Mouse (Mus musculus) forebrain, embryonic 12.5 days (tissue): Measurements from ENCODE around the gene Dapk1. TPM values are rescaled to one million over a fixed set of nuclear protein-coding genes. Genes with fewer than 3 reads are reported as not detected.
A peak's percentile ranks its signal among the peaks of the same experiment; 100 is the strongest.
"Not testable (repeated sequence)": the region's sequence is repeated elsewhere in the genome, so short reads cannot be mapped to it uniquely, and the experiment has no call there.

Experiments
- ATAC-seq: fragments of 200-750 bp; cut with Nextera tagmentation; 2 replicates; pipeline ENCODE4 v1.8.0; 2017; ENCODE audit warnings: moderate TSS enrichment; ENCODE audit not compliant: low FRiP score
- H3K27ac ChIP-seq: fragments of 300-500 bp; sonication (generic); 2 replicates; pipeline ENCODE4 v1.5.1; 2016; ENCODE audit warnings: mild to moderate bottlenecking
- H3K27me3 ChIP-seq: fragments of 300-500 bp; sonication (generic); 2 replicates; pipeline ENCODE4 v1.6.1; 2016; ENCODE audit warnings: mild to moderate bottlenecking
- H3K36me3 ChIP-seq: fragments of 300-500 bp; sonication (generic); replicated peaks from 2 replicates; pipeline ENCODE4 v1.6.1; 2016; ENCODE audit warnings: mild to moderate bottlenecking
- H3K4me1 ChIP-seq: fragments of 300-500 bp; sonication (generic); 2 replicates; pipeline ENCODE4 v1.6.1; 2016
- H3K4me2 ChIP-seq: fragments of 300-500 bp; sonication (generic); 2 replicates; pipeline ENCODE4 v1.6.1; 2016; ENCODE audit warnings: mild to moderate bottlenecking, moderate library complexity
- H3K4me3 ChIP-seq: fragments of 300-500 bp; sonication (generic); replicated peaks from 2 replicates; pipeline ENCODE4 v1.5.1; 2016; ENCODE audit warnings: mild to moderate bottlenecking
- H3K9ac ChIP-seq: fragments of 300-500 bp; sonication (generic); 2 replicates; pipeline ENCODE4 v1.6.1; 2016; ENCODE audit warnings: mild to moderate bottlenecking
- H3K9me3 ChIP-seq: fragments of 300-500 bp; sonication (generic); 2 replicates; pipeline ENCODE4 v1.6.1; 2016
- WGBS: fragments of 180-500 bp; shearing (Covaris S2); methylation state at CpG from one replicate; pipeline ENCODE4 v1.1.7; 2016; 5-methylcytosine and 5-hydroxymethylcytosine counted together
- polyA plus RNA-seq: library from polyadenylated mRNA; unstranded; fragments of >200 nt; fragmentation: Nextera tagmentation; extraction: Ambion mirVana; gene quantifications from 2 replicates; pipeline ENCODE4 v1.2.1, GENCODE M21; 2016

The Dapk1 gene
- polyA plus RNA-seq, 1 experiment from 2014 or later, result 39.8 TPM

DNA sequence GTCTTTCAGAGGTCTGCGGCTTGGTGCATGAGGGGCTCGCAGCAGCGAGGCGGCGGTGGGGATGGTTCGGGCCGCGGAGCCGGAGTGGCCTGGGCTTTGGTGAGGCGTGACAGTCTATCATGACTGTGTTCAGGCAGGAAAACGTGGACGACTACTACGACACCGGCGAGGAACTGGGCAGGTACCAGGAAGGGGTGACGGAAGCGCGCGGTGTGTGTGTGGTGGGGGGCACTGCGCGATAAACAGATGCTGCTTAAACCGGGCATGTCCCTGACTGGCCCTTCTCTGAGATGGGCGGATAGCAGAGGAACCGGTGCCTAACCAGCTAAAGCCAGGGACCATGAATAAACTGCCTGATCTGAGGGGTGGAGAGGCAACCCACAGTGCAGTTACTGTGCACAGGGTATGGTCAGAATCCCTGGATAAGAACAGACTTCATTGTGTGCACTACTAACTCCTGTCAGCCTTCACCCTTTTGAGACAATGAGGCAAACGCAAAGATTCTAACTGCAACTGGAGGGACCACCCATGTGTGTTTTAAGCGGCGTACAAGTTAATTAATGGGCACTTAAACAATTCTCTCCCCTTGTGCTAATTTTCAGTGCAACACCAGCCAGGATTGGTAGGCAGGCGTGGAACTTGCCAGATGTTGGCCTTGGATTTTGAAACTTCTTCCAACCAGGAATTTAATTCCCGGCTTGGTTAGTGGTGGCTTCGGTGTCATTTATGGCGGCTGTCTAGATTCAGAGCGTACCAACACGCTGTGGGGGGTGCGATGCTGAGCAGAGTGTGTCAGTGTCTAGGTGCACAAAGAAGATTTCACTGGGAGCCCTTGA, 887 bp downstream of the Dapk1 start:
- H3K9me3 ChIP-seq, result no peaks in the 10 kb centered on the region
- H3K36me3 ChIP-seq, result peaks cover 19% of the 10 kb centered on the region
- no peaks in the 10 kb centered on the region for H3K27me3 ChIP-seq
- ATAC-seq, result peak; percentile 69
- peak overlapping the region; percentile 86 for H3K9ac ChIP-seq
- peak overlapping the region; percentile 62 for H3K4me2 ChIP-seq
- peak overlapping the region; percentile 93 for H3K27ac ChIP-seq
- WGBS, result 5% methylated on average over 34 of the region's 34 CpGs
- peaks cover 18% of the 10 kb centered on the region for H3K4me1 ChIP-seq
- peak overlapping the region; percentile 83 for H3K4me3 ChIP-seq

GRCm38 (mm10) chr13:60603252-60603562, 1.5 kb downstream of the Dapk1 start:
- H3K9me3 ChIP-seq, result no peaks in the 10 kb centered on the region
- WGBS, result 56% methylated on average over 5 of the region's 5 CpGs
- no peak for ATAC-seq
- peaks cover 18% of the 10 kb centered on the region for H3K4me1 ChIP-seq
- H3K4me2 ChIP-seq, result peak overlapping the region; percentile 62
- H3K36me3 ChIP-seq, result peaks cover 19% of the 10 kb centered on the region
- H3K4me3 ChIP-seq, result peak overlapping the region; percentile 83
- peak overlapping the region; percentile 93; the same call in 1 of the 2 replicates for H3K27ac ChIP-seq
- H3K9ac ChIP-seq, result peak overlapping the region; percentile 86
- no peaks in the 10 kb centered on the region for H3K27me3 ChIP-seq

GRCm38 (mm10) chr13:60607411-60607810, 5.7 kb downstream of the Dapk1 start:
- Histone ChIP-seq H3K27me3 (no peaks in the 10 kb centered on the region), H3K27ac (no peak overlapping the region), H3K4me1 (peaks cover 37% of the 10 kb centered on the region), H3K36me3 (peaks cover 28% of the 10 kb centered on the region), H3K9me3 (no peaks in the 10 kb centered on the region), H3K4me3 (no peak overlapping the region), H3K9ac (no peak overlapping the region), H3K4me2 (no peak overlapping the region)
- WGBS, result 92% methylated on average over 8 of the region's 8 CpGs
- no peak for ATAC-seq

GRCm38 (mm10) chr13:60608411-60609046, 6.8 kb downstream of the Dapk1 start:
- Histone ChIP-seq H3K4me2 (no peak overlapping the region), H3K9ac (no peak overlapping the region), H3K4me3 (no peak overlapping the region), H3K4me1 (peaks cover 32% of the 10 kb centered on the region), H3K27ac (no peak overlapping the region), H3K9me3 (no peaks in the 10 kb centered on the region), H3K27me3 (no peaks in the 10 kb centered on the region), H3K36me3 (peaks cover 28% of the 10 kb centered on the region)
- WGBS, result 82% methylated on average over 8 of the region's 8 CpGs
- no peak for ATAC-seq

- Histone ChIP-seq H3K36me3 (peaks cover 27% of the 10 kb centered on the region), H3K4me3 (no peak overlapping the region), H3K4me2 (no peak overlapping the region), H3K9me3 (no peaks in the 10 kb centered on the region), H3K9ac (no peak overlapping the region), H3K27me3 (no peaks in the 10 kb centered on the region), H3K4me1 (peaks cover 27% of the 10 kb centered on the region), H3K27ac (no peak overlapping the region)
- WGBS, result 71% methylated on average over 4 of the region's 4 CpGs
- ATAC-seq, result no peak
These were observed 7.5 kb downstream of the Dapk1 start for GRCm38 (mm10) chr13:60609234-60609633.

- ATAC-seq, result peak; percentile 36; the same call in 1 of the 2 replicates
- Histone ChIP-seq H3K4me2 (no peak overlapping the region), H3K36me3 (peaks cover 15% of the 10 kb centered on the region; the same call in 1 of the 2 replicates), H3K27ac (no peak overlapping the region), H3K4me1 (peaks cover 32% of the 10 kb centered on the region), H3K27me3 (no peaks in the 10 kb centered on the region), H3K9me3 (no peaks in the 10 kb centered on the region), H3K4me3 (no peak overlapping the region), H3K9ac (no peak overlapping the region)
- WGBS, result 60% methylated on average over 6 of the region's 6 CpGs
These were observed 8.8 kb downstream of the Dapk1 start for GRCm38 (mm10) chr13:60610558-60610957.

DNA sequence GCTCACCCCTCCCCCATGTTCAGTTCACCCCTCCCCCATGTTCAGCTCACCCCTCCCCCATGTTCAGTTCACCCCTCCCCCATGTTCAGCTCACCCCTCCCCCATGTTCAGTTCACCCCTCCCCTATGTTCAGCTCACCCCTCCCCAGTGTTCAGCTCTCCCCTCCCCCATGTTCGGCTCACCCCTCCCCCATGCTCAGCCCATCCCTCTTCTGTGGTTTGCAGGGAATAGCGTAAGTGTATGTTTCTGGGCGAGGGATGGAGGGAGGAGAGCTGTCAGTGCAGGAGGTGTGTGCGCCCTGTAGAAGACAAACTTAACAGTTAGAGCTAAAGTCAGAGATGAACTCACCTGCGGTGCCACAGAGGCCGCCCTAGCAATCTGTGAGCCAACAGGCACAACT, 9.2 kb downstream of the Dapk1 start:
- not testable (repeated sequence) for H3K4me3 ChIP-seq, H3K27me3 ChIP-seq, H3K9ac ChIP-seq, ATAC-seq, H3K9me3 ChIP-seq, H3K27ac ChIP-seq, H3K4me2 ChIP-seq
- peaks cover 36% of the 10 kb centered on the region for H3K4me1 ChIP-seq
- peaks cover 15% of the 10 kb centered on the region; the same call in 1 of the 2 replicates for H3K36me3 ChIP-seq
- 80% methylated on average over 6 of the region's 6 CpGs for WGBS

DNA sequence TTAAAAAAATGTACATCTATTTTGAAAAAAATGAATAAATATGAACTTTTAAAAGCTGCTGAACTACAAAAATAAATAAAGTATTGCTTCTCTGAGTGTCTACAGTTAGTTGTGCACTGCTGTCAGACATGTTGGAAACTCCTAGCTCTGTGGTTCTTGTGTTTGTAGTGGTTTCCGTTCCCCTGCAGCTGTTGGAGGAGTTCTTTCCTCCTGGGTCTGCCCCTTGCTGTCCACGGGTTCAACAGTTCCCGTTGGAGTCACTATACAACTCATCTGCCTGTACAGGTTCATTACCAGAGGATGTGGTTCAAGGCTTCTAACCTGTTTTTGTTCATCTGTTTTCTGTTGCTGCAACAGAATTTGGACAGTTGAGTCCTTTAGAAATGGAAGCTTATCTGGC, 10.4 kb downstream of the Dapk1 start:
- Histone ChIP-seq H3K4me2 (no peak overlapping the region), H3K9ac (no peak overlapping the region), H3K4me1 (peaks cover 40% of the 10 kb centered on the region)

DNA sequence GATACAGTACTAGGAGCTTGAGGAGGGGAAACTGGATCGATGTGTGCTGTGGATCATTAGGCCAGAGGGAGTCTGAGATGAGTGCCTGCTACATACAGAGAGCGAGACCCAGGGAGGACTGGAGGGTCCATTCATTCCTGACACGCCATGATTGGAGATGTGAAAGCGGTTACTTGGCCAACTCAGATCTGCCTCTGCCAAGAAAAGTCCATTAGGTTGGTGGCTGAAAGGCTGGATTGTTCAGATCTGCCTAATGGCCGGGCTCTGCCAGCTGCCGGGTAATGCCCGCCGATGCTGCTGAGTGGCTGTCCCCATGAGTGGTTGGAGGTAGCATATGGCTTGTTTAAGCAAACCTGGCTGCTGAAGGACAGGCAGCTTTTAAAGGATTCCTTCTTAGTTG, 12.4 kb downstream of the Dapk1 start:
- no peak overlapping the region for H3K4me3 ChIP-seq
- peak overlapping the region; percentile 66; the same call in 1 of the 2 replicates for H3K27ac ChIP-seq
- peaks cover 13% of the 10 kb centered on the region; the same call in 1 of the 2 replicates for H3K36me3 ChIP-seq
- H3K4me1 ChIP-seq, result peaks cover 55% of the 10 kb centered on the region
- peak; percentile 57; the same call in 1 of the 2 replicates for ATAC-seq
- H3K9ac ChIP-seq, result no peak overlapping the region
- WGBS, result 76% methylated on average over 8 of the region's 8 CpGs
- H3K27me3 ChIP-seq, result no peaks in the 10 kb centered on the region
- H3K9me3 ChIP-seq, result no peaks in the 10 kb centered on the region
- H3K4me2 ChIP-seq, result no peak overlapping the region

More for the DNA sequence above, 10.4 kb downstream of the Dapk1 start:
- Histone ChIP-seq H3K4me3 (no peak overlapping the region), H3K9me3 (no peaks in the 10 kb centered on the region), H3K27me3 (no peaks in the 10 kb centered on the region), H3K36me3 (peaks cover 10% of the 10 kb centered on the region; the same call in 1 of the 2 replicates), H3K27ac (no peak overlapping the region)
- WGBS, result 70% methylated on average over 3 of the region's 3 CpGs
- no peak for ATAC-seq

DNA sequence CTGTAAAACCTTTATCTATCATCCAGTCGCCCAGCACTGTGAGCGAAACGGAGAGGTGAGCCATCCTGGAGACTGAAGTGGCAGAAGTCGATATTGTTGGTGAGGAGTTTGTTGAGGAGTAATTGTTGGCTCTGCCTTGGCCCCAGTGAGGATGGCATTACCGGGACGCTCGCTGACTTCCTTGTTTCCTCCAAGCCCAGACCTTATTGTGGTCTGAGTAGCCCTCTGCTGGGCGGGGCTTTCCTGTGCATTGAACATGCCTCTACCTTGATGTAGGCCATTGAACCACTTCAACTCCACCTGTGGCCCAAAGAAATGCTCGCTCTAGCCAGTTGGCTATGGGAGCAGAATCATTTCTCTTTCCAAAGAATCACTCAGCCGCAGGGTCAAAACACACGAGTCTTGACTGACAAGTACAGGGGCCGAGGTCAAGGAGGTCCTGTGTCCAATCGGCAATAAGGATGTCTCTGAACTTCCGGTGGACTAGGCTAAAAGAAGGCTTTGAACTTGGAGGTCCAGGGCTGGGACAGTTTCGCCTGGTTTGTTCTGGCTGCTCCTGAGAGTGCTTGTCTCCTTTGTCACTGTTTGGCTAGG, 13.4 kb downstream of the Dapk1 start:
- no peaks in the 10 kb centered on the region for H3K9me3 ChIP-seq

GRCm38 (mm10) chr13:60616036-60616435, 14.3 kb downstream of the Dapk1 start:
- Histone ChIP-seq H3K27ac (0 out of 2 replicates have a peak overlapping the region, but pooled peaks have one; percentile 25), H3K9ac (no peak overlapping the region), H3K9me3 (no peaks in the 10 kb centered on the region), H3K4me1 (peaks cover 52% of the 10 kb centered on the region), H3K27me3 (no peaks in the 10 kb centered on the region), H3K4me3 (no peak overlapping the region), H3K36me3 (peaks cover 11% of the 10 kb centered on the region; the same call in 1 of the 2 replicates), H3K4me2 (no peak overlapping the region)
- WGBS, result 41% methylated on average over 6 of the region's 6 CpGs
- ATAC-seq, result no peak

More for the DNA sequence above, 13.4 kb downstream of the Dapk1 start:
- Histone ChIP-seq H3K9ac (no peak overlapping the region), H3K36me3 (peaks cover 13% of the 10 kb centered on the region; the same call in 1 of the 2 replicates), H3K4me1 (peaks cover 59% of the 10 kb centered on the region), H3K4me3 (no peak overlapping the region), H3K4me2 (no peak overlapping the region), H3K27me3 (no peaks in the 10 kb centered on the region), H3K27ac (no peak overlapping the region)
- WGBS, result 72% methylated on average over 15 of the region's 15 CpGs
- no peak for ATAC-seq

- Histone ChIP-seq H3K27ac (no peak overlapping the region), H3K36me3 (0 out of 2 replicates have a peak, but pooled peaks cover 3% of the 10 kb centered on the region), H3K4me3 (no peak overlapping the region), H3K27me3 (no peaks in the 10 kb centered on the region), H3K4me1 (peaks cover 52% of the 10 kb centered on the region), H3K4me2 (no peak overlapping the region), H3K9me3 (no peaks in the 10 kb centered on the region), H3K9ac (no peak overlapping the region)
- whole genome bisulfite sequencing, result 62% methylated on average over 9 of the region's 9 CpGs
- ATAC-seq, result no peak
These were observed 16.5 kb downstream of the Dapk1 start for GRCm38 (mm10) chr13:60618287-60618686.
